ENCODE assay signal across 14 mouse cellular contexts in genomic region chr4:126123309-126124040, GRCm38 (mm10). TPM values are rescaled to one million over a fixed set of nuclear protein-coding genes. Genes with fewer than 3 reads are reported as not detected.
A peak's percentile ranks its signal among the peaks of the same experiment; 100 is the strongest.
DNase-seq lines count a peak whose midpoint lies in the region; ATAC-seq and TF ChIP-seq lines count a peak whose summit lies in the region.
"Had no signal": no experiment of that assay in that cellular context is flagged by ENCODE, and none has a peak within 500 bp of the region (broad histone marks: within the 10 kb centered on the region; RNA-seq: fewer than 3 reads in every experiment).

No protein-coding gene starts in this region.

- 84% methylated on average over 10 of the region's 10 CpGs for WGBS in heart, embryonic 11.5 days (ENCODE audit: insufficient replicate concordance)
- WGBS in midbrain, postnatal 0 days, result 79% methylated on average over 10 of the region's 10 CpGs

- no peak overlapping the region for H3K27ac ChIP-seq in heart, embryonic 11.5 days (ENCODE audit: low read depth, low read length)
- H3K27ac ChIP-seq in midbrain, postnatal 0 days (ENCODE audit: low read depth, low read length), result no peak overlapping the region
- H3K27ac ChIP-seq: stomach, postnatal 0 days had no signal

- no peak overlapping the region for H3K4me2 ChIP-seq in heart, embryonic 11.5 days
- no peak overlapping the region for H3K4me2 ChIP-seq in midbrain, postnatal 0 days (ENCODE audit: low read depth, low read length, poor library complexity, severe bottlenecking)

- H3K36me3 ChIP-seq in heart, embryonic 11.5 days (ENCODE audit: control insufficient read depth, insufficient read depth, low read length), result peaks cover 22% of the 10 kb centered on the region
- peaks cover 19% of the 10 kb centered on the region for H3K36me3 ChIP-seq in midbrain, postnatal 0 days (ENCODE audit: insufficient read depth, low read length)

- H3K27me3 ChIP-seq in heart, embryonic 11.5 days (ENCODE audit: control insufficient read depth, insufficient read depth, low read length), result no peaks in the 10 kb centered on the region
- H3K27me3 ChIP-seq in midbrain, postnatal 0 days (ENCODE audit: insufficient read depth, low read length), result no peaks in the 10 kb centered on the region
- H3K27me3 ChIP-seq: Patski had no signal

- no peaks in the 10 kb centered on the region for H3K4me1 ChIP-seq in heart, embryonic 11.5 days (ENCODE audit: control insufficient read depth, insufficient read depth, low read length)
- H3K4me1 ChIP-seq in midbrain, postnatal 0 days (ENCODE audit: insufficient read depth, low read length), result peaks cover under 1% of the 10 kb centered on the region; the same call in 1 of the 2 replicates

- DNase-seq in adrenal gland, adult 2 months, result peak; percentile 43
- DNase-seq in adrenal gland, postnatal 25 days, result no peak
- DNase-seq in heart, postnatal 25 days (ENCODE audit: low spot score), result no peak
- peak; percentile 53 for DNase-seq in lung, postnatal 10 days
- DNase-seq in lung, postnatal 4 days, result no peak
- peak; percentile 41 to 49 for DNase-seq in cerebellum, postnatal 36 days
- no peak for DNase-seq in midbrain, postnatal 0 days (ENCODE audit: low spot score)
- DNase-seq: heart, postnatal 4 days; kidney, adult 18-20 months; kidney, postnatal 36 days had no signal

- H3K9me3 ChIP-seq in heart, embryonic 11.5 days (replicated peaks; ENCODE audit: control insufficient read depth, low read length), result peaks cover 4% of the 10 kb centered on the region; the same call in 1 of the 2 replicates
- H3K9me3 ChIP-seq in midbrain, postnatal 0 days (ENCODE audit: low read length), result no peaks in the 10 kb centered on the region

- no peak overlapping the region for H3K4me3 ChIP-seq in heart, embryonic 11.5 days (ENCODE audit: low read depth, low read length)
- H3K4me3 ChIP-seq in midbrain, postnatal 0 days (ENCODE audit: low read depth, low read length), result no peak overlapping the region

- H3K9ac ChIP-seq in heart, embryonic 11.5 days (ENCODE audit: low read depth, low read length), result no peak overlapping the region
- H3K9ac ChIP-seq in midbrain, postnatal 0 days (replicated peaks; ENCODE audit: low read length, poor library complexity, severe bottlenecking), result no peak overlapping the region

- TF ChIP-seq CTCF in midbrain, postnatal 0 days (IDR thresholded peaks at IDR 0.05), result no peak

- 0 out of 2 replicates have a peak, but pooled peaks have one; percentile 18 for ATAC-seq in heart, embryonic 11.5 days (replicated peaks; ENCODE audit: insufficient number of reproducible peaks, low FRiP score, low TSS enrichment)
- no peak for ATAC-seq in midbrain, postnatal 0 days (ENCODE audit: low FRiP score)
- ATAC-seq: Patski had no signal

- intact Hi-C loops in heart, postnatal 25 days (cut with DNase I), result no loop called here

RNA-seq across cellular contexts. Expression of gene Stk40, which starts 19.7 kb away (rescaled TPM):
- 10 to 100 TPM; 43.0 to 56.0 TPM for total RNA-seq in adrenal gland, adult 2 months (2021)
- 33.2 and 33.5 TPM in 2 replicates for polyA plus RNA-seq in adrenal gland, adult 2 months (2012; rRNA removed)
- total RNA-seq in adrenal gland, postnatal 25 days (2021), result 41.2 and 43.1 TPM in 2 replicates
- 18.5 and 23.2 TPM in 2 replicates for polyA plus RNA-seq in heart, embryonic 11.5 days (2014; fragmentation: Nextera tagmentation; extraction: Ambion mirVana)
- 10 to 100 TPM; 37.6 to 38.7 TPM for total RNA-seq in heart, postnatal 25 days (2021)
- total RNA-seq in midbrain, postnatal 0 days (2014; rRNA removed), result 18.0 and 21.2 TPM in 2 replicates
- 16.9 and 17.4 TPM in 2 replicates for polyA plus RNA-seq in midbrain, postnatal 0 days (2015; fragmentation: Nextera tagmentation; extraction: Ambion mirVana)

RNA-seq across cellular contexts. Expression of gene Eva1b, which starts 24.1 kb away (rescaled TPM):
- 10 to 100 TPM; 13.3 to 35.0 TPM for total RNA-seq in adrenal gland, adult 2 months (2021)
- 111 and 156 TPM in 2 replicates for polyA plus RNA-seq in adrenal gland, adult 2 months (2012; rRNA removed)
- total RNA-seq in adrenal gland, postnatal 25 days (2021), result 23.4 and 33.9 TPM in 2 replicates
- 31.9 and 33.5 TPM in 2 replicates for polyA plus RNA-seq in heart, embryonic 11.5 days (2014; fragmentation: Nextera tagmentation; extraction: Ambion mirVana)
- total RNA-seq in heart, postnatal 25 days (2021), result 10 to 100 TPM; 15.2 to 17.6 TPM
- 8.5 and 12.3 TPM in 2 replicates for total RNA-seq in midbrain, postnatal 0 days (2014; rRNA removed)
- 9.1 and 10.6 TPM in 2 replicates for polyA plus RNA-seq in midbrain, postnatal 0 days (2015; fragmentation: Nextera tagmentation; extraction: Ambion mirVana)

RNA-seq across cellular contexts. Expression of gene Lsm10, which starts 27.1 kb away (rescaled TPM):
- 10 to 100 TPM; 23.4 to 30.7 TPM for total RNA-seq in adrenal gland, adult 2 months (2021)
- polyA plus RNA-seq in adrenal gland, adult 2 months (2012; rRNA removed), result 29.3 and 32.5 TPM in 2 replicates
- 45.4 and 48.0 TPM in 2 replicates for total RNA-seq in adrenal gland, postnatal 25 days (2021)
- 42.8 and 44.5 TPM in 2 replicates for polyA plus RNA-seq in heart, embryonic 11.5 days (2014; fragmentation: Nextera tagmentation; extraction: Ambion mirVana)
- total RNA-seq in heart, postnatal 25 days (2021), result 10 to 100 TPM; 10.7 to 12.1 TPM
- 27.0 and 28.6 TPM in 2 replicates for total RNA-seq in midbrain, postnatal 0 days (2014; rRNA removed)
- 47.7 and 49.3 TPM in 2 replicates for polyA plus RNA-seq in midbrain, postnatal 0 days (2015; fragmentation: Nextera tagmentation; extraction: Ambion mirVana)

RNA-seq across cellular contexts. Expression of gene Sh3d21, which starts 39.8 kb away (rescaled TPM):
- total RNA-seq in adrenal gland, adult 2 months (2021), result 1 to 10 TPM; 2.5 to 3.2 TPM
- 1.4 and 1.8 TPM in 2 replicates for polyA plus RNA-seq in adrenal gland, adult 2 months (2012; rRNA removed)
- total RNA-seq in adrenal gland, postnatal 25 days (2021), result 2.8 and 3.2 TPM in 2 replicates
- polyA plus RNA-seq in heart, embryonic 11.5 days (2014; fragmentation: Nextera tagmentation; extraction: Ambion mirVana), result 2.7 and 3.1 TPM in 2 replicates
- total RNA-seq in heart, postnatal 25 days (2021), result 1 to 10 TPM; 1.9 to 3.1 TPM
- 0.19 and 2.7 TPM in 2 replicates for total RNA-seq in midbrain, postnatal 0 days (2014; rRNA removed)
- 2.6 and 2.9 TPM in 2 replicates for polyA plus RNA-seq in midbrain, postnatal 0 days (2015; fragmentation: Nextera tagmentation; extraction: Ambion mirVana)
- total RNA-seq: megakaryocyte, adult 5-6 weeks had no signal

Comparison
In these comparisons a context has a peak if more than half of its experiments do, and no peak if none do; other contexts are left out.
1. DNase-seq: peak in adrenal gland, adult 2 months (single experiment), lung, postnatal 10 days (single experiment) and cerebellum, postnatal 36 days (2 of 2); none in adrenal gland, postnatal 25 days (single experiment), heart, postnatal 25 days (single experiment), lung, postnatal 4 days (0 of 2) and midbrain, postnatal 0 days (single experiment).